Comparison of ENCODE assay signal across 32 mouse cellular contexts in genomic region chr17:43000598-43000997, GRCm38 (mm10).
"Had no signal": no experiment of that assay in that cellular context is flagged by ENCODE, and none has a peak within 500 bp of the region (broad histone marks: within the 10 kb centered on the region; RNA-seq: fewer than 3 reads in every experiment).

No protein-coding gene starts in this region.

- H3K27ac ChIP-seq: limb, embryonic 10.5 days; limb, embryonic 12.5 days; limb, embryonic 13.5 days; limb, embryonic 15.5 days; liver, embryonic 12.5 days; liver, embryonic 13.5 days; liver, embryonic 14.5 days; liver, embryonic 15.5 days; lung, embryonic 15.5 days; macrophage; midbrain, embryonic 10.5 days; midbrain, embryonic 12.5 days; midbrain, embryonic 13.5 days; midbrain, embryonic 15.5 days; neural tube, embryonic 12.5 days had no signal

- H3K9ac ChIP-seq: limb, embryonic 12.5 days; limb, embryonic 13.5 days; limb, embryonic 15.5 days; liver, embryonic 12.5 days; liver, embryonic 13.5 days; liver, embryonic 14.5 days; liver, embryonic 15.5 days; liver, postnatal 0 days; lung, embryonic 14.5 days; lung, embryonic 15.5 days; midbrain, embryonic 12.5 days; midbrain, embryonic 13.5 days; midbrain, embryonic 15.5 days; neural tube, embryonic 12.5 days had no signal

- H3K27me3 ChIP-seq: limb, embryonic 12.5 days; limb, embryonic 13.5 days; limb, embryonic 15.5 days; liver, embryonic 12.5 days; liver, embryonic 13.5 days; liver, embryonic 15.5 days; lung, embryonic 15.5 days; megakaryocyte, embryonic 14.5 days; midbrain, embryonic 12.5 days; midbrain, embryonic 13.5 days; midbrain, embryonic 15.5 days; neural tube, embryonic 12.5 days had no signal

- H3K36me3 ChIP-seq: limb, embryonic 10.5 days; limb, embryonic 12.5 days; limb, embryonic 13.5 days; limb, embryonic 15.5 days; liver, embryonic 12.5 days; liver, embryonic 13.5 days; liver, embryonic 15.5 days; lung, embryonic 15.5 days; midbrain, embryonic 10.5 days; midbrain, embryonic 12.5 days; midbrain, embryonic 13.5 days; midbrain, embryonic 15.5 days; neural tube, embryonic 12.5 days had no signal

- H3K4me1 ChIP-seq: limb, embryonic 10.5 days; limb, embryonic 12.5 days; limb, embryonic 13.5 days; limb, embryonic 15.5 days; liver, embryonic 12.5 days; liver, embryonic 13.5 days; liver, embryonic 15.5 days; lung, embryonic 15.5 days; megakaryocyte, embryonic 14.5 days; midbrain, embryonic 10.5 days; midbrain, embryonic 12.5 days; midbrain, embryonic 13.5 days; midbrain, embryonic 15.5 days; neural tube, embryonic 12.5 days had no signal

- H3K4me2 ChIP-seq: limb, embryonic 12.5 days; limb, embryonic 13.5 days; limb, embryonic 15.5 days; liver, embryonic 11.5 days; liver, embryonic 12.5 days; liver, embryonic 13.5 days; liver, embryonic 15.5 days; lung, embryonic 14.5 days; lung, embryonic 15.5 days; midbrain, embryonic 11.5 days; midbrain, embryonic 12.5 days; midbrain, embryonic 13.5 days; midbrain, embryonic 15.5 days; neural tube, embryonic 12.5 days had no signal

- ATAC-seq: liver, embryonic 12.5 days; liver, postnatal 0 days; lung, postnatal 0 days; midbrain, embryonic 13.5 days; midbrain, embryonic 15.5 days; midbrain, embryonic 16.5 days had no signal

- DNase-seq: left cerebral cortex, postnatal 4 days; liver; liver, embryonic 13.5 days; liver, postnatal 0 days; lung, adult 18-20 months; lung, adult 2 months; lung, embryonic 14.5 days; lung, postnatal 10 days; lung, postnatal 14 days; lung, postnatal 36 days; lung, postnatal 4 days; midbrain, embryonic 14.5 days had no signal

- H3K9me3 ChIP-seq: limb, embryonic 10.5 days; limb, embryonic 12.5 days; limb, embryonic 13.5 days; limb, embryonic 15.5 days; liver, embryonic 12.5 days; liver, embryonic 13.5 days; liver, embryonic 15.5 days; lung, embryonic 15.5 days; midbrain, embryonic 10.5 days; midbrain, embryonic 12.5 days; midbrain, embryonic 13.5 days; midbrain, embryonic 15.5 days; neural tube, embryonic 12.5 days had no signal

- H3K4me3 ChIP-seq: limb, embryonic 10.5 days; limb, embryonic 12.5 days; limb, embryonic 13.5 days; limb, embryonic 15.5 days; liver, embryonic 12.5 days; liver, embryonic 13.5 days; liver, embryonic 15.5 days; lung, embryonic 15.5 days; megakaryocyte, embryonic 14.5 days; midbrain, embryonic 10.5 days; midbrain, embryonic 12.5 days; midbrain, embryonic 13.5 days; midbrain, embryonic 15.5 days; myocyte; neural tube, embryonic 12.5 days had no signal
